Mouse (Mus musculus): Measurements from ENCODE around the gene Slc6a8. TPM values are rescaled to one million over a fixed set of nuclear protein-coding genes. Genes with fewer than 3 reads are reported as not detected.

The Slc6a8 gene
- polyA plus RNA-seq (2015; fragmentation: Nextera tagmentation; extraction: Ambion mirVana): 5.1 and 6.5 TPM in 2 replicates

DNA sequence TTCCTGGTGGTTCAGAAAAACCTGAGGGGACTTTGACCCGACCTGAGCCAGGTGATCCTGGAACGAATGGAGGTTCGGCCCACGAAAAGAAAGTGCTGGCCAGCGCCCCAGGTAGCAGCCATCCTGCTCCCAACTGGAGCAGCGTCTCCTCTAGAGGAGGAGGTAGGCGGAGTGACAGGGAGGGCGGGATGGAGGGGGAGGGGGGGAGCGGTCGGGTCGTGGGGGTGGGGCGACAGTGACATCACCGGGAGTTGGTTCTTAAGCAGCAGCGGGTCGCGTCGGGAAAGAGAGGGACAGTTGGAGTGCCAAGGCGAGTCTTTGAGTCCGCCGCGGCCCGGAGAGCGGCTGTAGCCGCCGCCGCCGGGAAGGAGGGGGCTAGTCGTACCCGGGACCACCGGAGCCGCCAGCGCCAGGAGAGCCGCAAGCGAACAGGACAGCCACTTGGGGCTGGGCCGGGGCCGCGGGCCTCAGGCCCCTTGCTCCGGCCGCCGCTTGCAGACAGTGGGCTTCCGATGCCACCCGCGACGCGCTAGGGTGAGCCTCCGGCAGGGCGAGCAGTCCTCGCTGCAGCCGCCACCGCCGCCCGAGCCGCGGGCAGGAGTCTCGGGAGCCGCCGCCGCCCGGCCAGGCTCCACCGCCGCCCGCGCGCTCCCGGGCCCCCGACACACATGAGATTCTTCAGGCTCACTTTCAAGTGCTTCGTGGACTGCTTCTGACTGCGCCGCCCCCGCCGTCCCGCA, at the start of gene Slc6a8:
Slc6a8 (plus strand) TSS at position 272 of the 740 bp plus-strand sequence.

DNA sequence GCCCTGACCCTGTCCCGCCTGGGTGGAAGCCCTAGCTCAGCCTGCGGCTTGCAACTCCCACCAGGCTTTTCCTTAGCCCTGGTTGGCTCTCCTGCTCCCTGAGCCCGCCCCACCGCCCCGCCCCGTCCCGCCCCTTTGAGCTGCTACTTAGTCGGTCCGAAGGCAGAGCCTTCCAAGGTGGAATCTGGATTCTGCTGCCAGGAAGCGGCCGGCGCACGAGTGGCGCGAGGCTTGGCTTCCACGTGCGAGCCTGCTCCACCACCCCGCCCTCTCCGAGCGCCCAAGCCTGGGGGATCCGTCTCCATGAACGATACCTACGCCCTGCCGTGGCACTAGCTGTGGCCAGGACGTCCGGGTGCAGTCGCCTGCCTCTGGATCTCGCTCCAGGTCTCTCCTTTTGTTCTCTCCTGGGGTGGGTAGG, 33.7 kb upstream of the Slc6a8 start, which contains the start of gene Dusp9:
Dusp9 (plus strand) TSS at position 165 of the 421 bp plus-strand sequence.

DNA sequence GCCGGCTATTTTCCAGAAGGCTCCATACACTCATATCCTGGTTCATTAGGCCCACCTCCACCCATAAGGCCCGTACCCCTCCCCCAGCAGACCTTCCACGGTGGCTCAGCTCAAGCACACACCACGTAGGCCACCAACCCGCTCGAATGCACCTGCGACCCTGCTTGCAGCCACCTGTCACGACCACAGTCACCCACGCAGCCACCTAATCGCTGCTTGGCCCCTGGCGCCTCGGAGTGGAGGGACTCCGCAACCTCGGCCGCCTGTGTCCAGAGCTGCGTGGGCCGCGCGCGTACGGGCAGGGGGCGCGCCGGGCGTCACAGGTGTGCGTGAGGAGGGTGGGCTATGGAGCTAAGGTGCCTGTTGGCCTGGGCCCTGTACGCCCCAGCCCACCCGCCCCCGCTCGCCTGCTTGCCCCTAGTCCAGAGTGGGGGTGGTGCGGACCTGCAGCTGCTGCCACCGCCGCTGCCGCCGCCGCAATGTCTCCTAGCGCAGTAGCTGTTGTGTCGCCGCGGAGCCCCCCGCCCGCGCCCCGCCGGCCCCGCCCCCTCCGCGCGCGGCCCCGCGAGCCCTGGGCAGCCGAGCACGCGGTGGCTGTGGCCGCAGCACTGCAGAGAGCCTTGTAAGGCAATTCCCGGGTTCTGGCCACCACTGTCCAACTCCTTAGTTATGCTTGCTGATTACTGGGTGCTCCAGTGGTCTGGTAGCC, 13.2 kb upstream of the Slc6a8 start, which contains the start of gene Pnck:
Pnck (minus strand) TSS at position 543 of the 709 bp plus-strand sequence.

DNA sequence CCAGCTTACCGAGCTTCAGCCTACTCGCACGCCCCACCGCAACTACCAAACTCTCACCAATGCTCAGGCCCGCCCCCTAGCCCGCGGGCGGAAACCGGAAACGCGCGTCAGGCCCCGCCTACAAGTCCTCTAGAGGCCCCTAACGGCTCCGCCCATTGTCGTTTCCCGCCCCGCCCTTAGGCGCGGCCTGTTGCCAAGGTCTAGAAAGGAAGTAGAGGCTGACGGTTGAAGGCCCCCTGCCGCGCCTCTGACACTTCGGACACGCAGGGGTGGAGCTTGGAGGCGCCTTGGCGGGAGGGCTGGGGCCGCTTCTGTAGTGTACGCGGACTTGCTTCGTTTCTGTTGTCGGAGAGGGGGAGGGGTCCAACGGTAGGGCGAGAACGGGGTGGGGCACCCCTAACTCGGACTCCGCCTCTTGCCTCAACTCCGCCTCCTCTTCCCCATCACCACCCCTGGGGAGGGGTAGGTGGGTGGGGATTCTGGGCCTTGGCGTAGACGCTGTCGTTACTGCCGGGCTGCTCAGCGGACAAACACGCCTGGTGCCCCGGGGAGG, 43.2 kb downstream of the Slc6a8 start, which contains the start of the genes Bcap31 and Abcd1:
Bcap31 (minus strand) TSS at position 67 of the 553 bp plus-strand sequence.
Abcd1 (plus strand) TSS at position 489 of the 553 bp plus-strand sequence.

Other genes starting within 250 kb of the Slc6a8 start
- gene Trex2, start 237.8 kb upstream of the Slc6a8 start, polyA plus RNA-seq (2015; fragmentation: Nextera tagmentation; extraction: Ambion mirVana): 0.82 TPM in 1 of 2 replicates, not detected in the other
- gene Haus7, start 214.1 kb upstream of the Slc6a8 start, polyA plus RNA-seq (2015; fragmentation: Nextera tagmentation; extraction: Ambion mirVana): 62.6 and 76.6 TPM in 2 replicates
- 128 and 200 TPM in 2 replicates for gene Bgn, start 189.5 kb upstream of the Slc6a8 start, polyA plus RNA-seq (2015; fragmentation: Nextera tagmentation; extraction: Ambion mirVana)
- gene Atp2b3, start 170.1 kb upstream of the Slc6a8 start, polyA plus RNA-seq (2015; fragmentation: Nextera tagmentation; extraction: Ambion mirVana): 1.7 and 4.0 TPM in 2 replicates
- 1.3 and 1.9 TPM in 2 replicates for gene Dusp9, start 33.7 kb upstream of the Slc6a8 start, polyA plus RNA-seq (2015; fragmentation: Nextera tagmentation; extraction: Ambion mirVana)
- 21.9 and 26.7 TPM in 2 replicates for gene Pnck, start 13.0 kb upstream of the Slc6a8 start, polyA plus RNA-seq (2015; fragmentation: Nextera tagmentation; extraction: Ambion mirVana)
- gene Bcap31, start 43.0 kb downstream of the Slc6a8 start, polyA plus RNA-seq (2015; fragmentation: Nextera tagmentation; extraction: Ambion mirVana): 247 and 325 TPM in 2 replicates
- gene Abcd1, start 43.4 kb downstream of the Slc6a8 start, polyA plus RNA-seq (2015; fragmentation: Nextera tagmentation; extraction: Ambion mirVana): 13.7 and 17.9 TPM in 2 replicates
- 0.84 and 1.1 TPM in 2 replicates for gene Plxnb3, start 83.9 kb downstream of the Slc6a8 start, polyA plus RNA-seq (2015; fragmentation: Nextera tagmentation; extraction: Ambion mirVana)
- gene Srpk3, start 101.3 kb downstream of the Slc6a8 start, polyA plus RNA-seq (2015; fragmentation: Nextera tagmentation; extraction: Ambion mirVana): 0.60 and 1.4 TPM in 2 replicates
- 175 and 260 TPM in 2 replicates for gene Idh3g, start 113.7 kb downstream of the Slc6a8 start, polyA plus RNA-seq (2015; fragmentation: Nextera tagmentation; extraction: Ambion mirVana)
- 368 and 460 TPM in 2 replicates for gene Ssr4, start 113.9 kb downstream of the Slc6a8 start, polyA plus RNA-seq (2015; fragmentation: Nextera tagmentation; extraction: Ambion mirVana)
- 0.47 and 0.80 TPM in 2 replicates for gene Pdzd4, start 151.8 kb downstream of the Slc6a8 start, polyA plus RNA-seq (2015; fragmentation: Nextera tagmentation; extraction: Ambion mirVana)
- 0.14 and 0.32 TPM in 2 replicates for gene Avpr2, start 219.0 kb downstream of the Slc6a8 start, polyA plus RNA-seq (2015; fragmentation: Nextera tagmentation; extraction: Ambion mirVana)
- gene L1cam, start 223.0 kb downstream of the Slc6a8 start, polyA plus RNA-seq (2015; fragmentation: Nextera tagmentation; extraction: Ambion mirVana): 12.5 and 39.4 TPM in 2 replicates
- 1.3 and 2.4 TPM in 2 replicates for gene Arhgap4, start 248.7 kb downstream of the Slc6a8 start, polyA plus RNA-seq (2015; fragmentation: Nextera tagmentation; extraction: Ambion mirVana)
- gene Naa10, start 248.8 kb downstream of the Slc6a8 start, polyA plus RNA-seq (2015; fragmentation: Nextera tagmentation; extraction: Ambion mirVana): 78.0 and 87.4 TPM in 2 replicates